Mouse (Mus musculus) brain, embryonic 14.5 days (tissue): ENCODE results near the gene Plekho2.

Experiments
- CTCF ChIP-seq: fragments of 200-500 bp; IDR thresholded peaks from 2 replicates; pipeline ENCODE4 v1.5.1; 2012; ENCODE audit warnings: inconsistent platforms, mild to moderate bottlenecking, moderate library complexity, borderline replicate concordance; ENCODE audit not compliant: insufficient read depth, insufficient read length; ENCODE audit errors: extremely low read depth
- POLR2A ChIP-seq: fragments of 200-500 bp; IDR thresholded peaks from 2 replicates; pipeline ENCODE4 v1.6.1; 2012; ENCODE audit warnings: mild to moderate bottlenecking, inconsistent platforms, borderline replicate concordance; ENCODE audit not compliant: poor library complexity, insufficient read depth, insufficient read length, severe bottlenecking; ENCODE audit errors: extremely low read depth

- TF ChIP-seq POLR2A (no peak), CTCF (no peak)
Observed at GRCm38 (mm10) chr9:65576861-65577510, 2.9 kb downstream of the Plekho2 start.
